Mouse (Mus musculus) retina, embryonic 14.5 days (tissue): Measurements from ENCODE around the gene Naaladl1.
A peak's percentile ranks its signal among the peaks of the same experiment; 100 is the strongest.
"Not testable (repeated sequence)": the region's sequence is repeated elsewhere in the genome, so short reads cannot be mapped to it uniquely, and the experiment has no call there.

ENCODE experiments used
- DNase-seq: peaks from one replicate; pipeline ENCODE4 v3.0.0-alpha.2; 2015; ENCODE audit warnings: low spot score

Naaladl1 gene

DNA sequence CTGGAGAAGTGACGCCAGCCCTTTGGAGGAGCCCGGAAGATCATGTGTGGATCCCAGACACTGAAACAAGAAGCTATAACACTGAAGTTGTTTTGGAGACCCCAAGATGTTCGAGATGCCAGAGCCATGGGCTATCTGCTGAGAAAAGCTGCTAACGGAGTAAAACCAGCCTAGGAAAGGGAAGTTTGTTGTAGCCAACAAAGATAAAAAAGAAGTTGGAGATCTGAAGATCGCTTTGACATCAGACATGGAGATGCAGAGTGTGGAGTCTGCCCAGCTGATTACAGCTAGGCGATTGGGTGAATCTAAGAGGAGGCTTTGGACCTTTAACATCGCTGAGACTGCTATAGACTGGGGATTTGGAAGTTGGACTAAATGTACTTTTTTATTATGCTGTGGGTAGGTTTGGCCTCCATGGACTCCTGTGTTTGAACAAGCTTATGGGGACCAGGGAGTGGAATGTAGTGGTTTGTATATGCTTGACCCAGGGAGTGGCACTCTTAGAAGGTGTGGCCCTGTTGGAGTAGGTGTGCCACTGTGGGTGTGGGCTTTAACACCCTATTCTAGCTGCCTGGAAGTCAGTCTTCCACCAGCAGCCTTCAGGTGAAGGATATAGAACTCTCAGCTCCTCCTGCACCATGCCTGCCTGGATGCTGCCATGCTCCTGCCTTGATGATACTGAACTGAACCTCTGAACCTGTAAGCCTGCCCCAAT is 25.0 kb downstream of the Naaladl1 start:
- not testable (repeated sequence) for DNase-seq

DNA sequence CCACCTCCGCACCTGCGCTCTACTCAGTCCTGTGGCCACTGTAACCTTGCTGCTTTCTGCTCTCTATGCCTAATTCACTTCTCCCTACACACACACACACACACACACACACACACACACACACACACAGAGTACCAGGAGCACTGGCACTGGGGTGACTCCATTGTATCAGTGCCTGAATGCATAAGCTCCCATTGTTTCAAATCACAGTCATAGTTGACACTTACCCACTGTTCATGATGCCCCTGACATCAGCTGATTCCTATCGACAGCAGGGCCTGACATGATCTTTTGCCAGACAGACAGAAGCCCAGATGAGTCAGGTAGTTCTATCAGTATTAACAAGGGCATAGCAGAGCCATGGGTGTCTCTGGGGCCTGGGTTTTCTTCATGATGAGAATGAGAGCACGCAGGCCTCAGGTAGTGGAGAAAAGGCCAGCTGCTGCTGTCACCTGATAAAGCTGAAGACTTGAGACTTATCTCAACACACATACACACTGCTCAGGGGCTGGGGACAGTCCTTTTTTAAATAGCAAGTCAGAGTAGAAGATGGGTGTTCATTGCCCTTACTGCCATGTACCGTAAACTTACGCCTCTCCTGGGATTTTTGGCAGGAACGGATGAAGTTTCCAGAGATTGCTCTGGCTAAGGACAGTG is 26.7 kb downstream of the Naaladl1 start:
- DNase-seq: no peak

DNA sequence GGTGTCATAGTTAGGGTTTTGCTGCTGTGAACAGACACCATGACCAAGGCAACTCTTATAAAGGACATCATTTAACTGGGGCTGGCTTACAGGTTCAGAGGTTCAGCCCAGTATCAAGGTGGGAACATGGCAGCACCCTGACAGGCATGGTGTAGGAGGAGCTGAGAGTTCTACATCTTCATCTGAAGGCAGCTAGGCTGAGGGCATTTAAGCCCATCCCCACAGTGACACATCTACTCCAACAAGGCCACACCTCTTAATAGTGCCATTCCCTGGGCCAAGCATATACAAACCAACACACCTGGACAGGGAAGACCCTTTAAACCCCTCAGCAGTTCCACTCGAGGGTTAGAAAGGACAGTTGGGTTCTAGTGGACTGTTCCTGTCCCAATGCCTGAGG is 27.6 kb downstream of the Naaladl1 start:
- not testable (repeated sequence) for DNase-seq

DNA sequence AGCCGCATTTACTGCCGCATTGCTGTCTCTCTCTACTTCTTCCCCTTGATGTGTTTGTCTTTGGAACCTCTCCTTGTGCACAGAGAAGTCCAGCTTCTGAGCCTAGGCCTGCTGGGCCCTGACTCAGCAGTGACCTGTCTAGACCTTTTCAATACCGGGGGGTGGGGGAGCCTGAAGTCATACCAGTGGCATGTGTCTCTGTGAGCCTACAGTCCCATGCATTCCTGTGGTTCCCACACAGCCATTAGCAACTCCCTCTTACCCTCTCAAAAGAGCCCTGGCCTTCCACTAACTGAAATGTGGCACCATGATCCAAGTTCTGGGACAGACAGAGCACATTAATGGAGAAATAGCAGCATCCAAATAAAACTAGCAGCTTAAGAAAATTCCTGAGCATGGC is 30.8 kb downstream of the Naaladl1 start:
- DNase-seq: no peak

DNA sequence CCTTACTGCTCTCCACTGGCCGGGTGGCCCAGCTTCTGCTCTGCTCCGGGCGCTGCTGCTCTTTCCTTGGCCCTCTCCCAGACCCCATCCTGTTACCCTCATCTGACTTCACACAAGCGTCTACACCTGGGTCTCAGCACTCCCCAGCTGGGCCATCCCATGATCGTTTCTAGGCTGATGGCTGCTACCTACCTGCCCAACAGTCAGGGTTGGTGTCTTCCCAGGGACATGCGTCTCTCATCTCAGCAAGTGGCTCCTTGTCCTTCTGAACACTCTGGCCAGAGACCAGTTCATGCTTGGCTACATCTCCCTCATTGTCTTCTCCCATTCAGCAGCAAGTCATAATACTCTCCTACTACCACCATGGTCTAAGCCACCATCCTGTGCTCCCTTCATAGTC is 34.1 kb downstream of the Naaladl1 start:
- no peak for DNase-seq

DNA sequence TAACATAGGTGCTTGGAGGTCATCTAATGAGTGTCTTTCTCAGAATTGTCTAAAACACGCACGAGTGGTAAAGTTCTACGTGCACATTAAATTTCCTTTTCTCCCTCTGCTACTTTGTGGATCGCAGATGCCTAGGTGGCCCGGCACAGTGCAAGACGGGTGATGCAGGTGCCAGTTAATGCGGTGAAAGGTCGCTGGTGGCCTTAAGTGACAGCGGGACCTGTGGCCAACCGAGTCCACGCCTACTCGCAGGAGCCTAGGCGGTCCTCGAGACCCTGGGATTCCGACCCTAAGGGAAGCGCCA is 34.7 kb downstream of the Naaladl1 start:
- DNase-seq: no peak

DNA sequence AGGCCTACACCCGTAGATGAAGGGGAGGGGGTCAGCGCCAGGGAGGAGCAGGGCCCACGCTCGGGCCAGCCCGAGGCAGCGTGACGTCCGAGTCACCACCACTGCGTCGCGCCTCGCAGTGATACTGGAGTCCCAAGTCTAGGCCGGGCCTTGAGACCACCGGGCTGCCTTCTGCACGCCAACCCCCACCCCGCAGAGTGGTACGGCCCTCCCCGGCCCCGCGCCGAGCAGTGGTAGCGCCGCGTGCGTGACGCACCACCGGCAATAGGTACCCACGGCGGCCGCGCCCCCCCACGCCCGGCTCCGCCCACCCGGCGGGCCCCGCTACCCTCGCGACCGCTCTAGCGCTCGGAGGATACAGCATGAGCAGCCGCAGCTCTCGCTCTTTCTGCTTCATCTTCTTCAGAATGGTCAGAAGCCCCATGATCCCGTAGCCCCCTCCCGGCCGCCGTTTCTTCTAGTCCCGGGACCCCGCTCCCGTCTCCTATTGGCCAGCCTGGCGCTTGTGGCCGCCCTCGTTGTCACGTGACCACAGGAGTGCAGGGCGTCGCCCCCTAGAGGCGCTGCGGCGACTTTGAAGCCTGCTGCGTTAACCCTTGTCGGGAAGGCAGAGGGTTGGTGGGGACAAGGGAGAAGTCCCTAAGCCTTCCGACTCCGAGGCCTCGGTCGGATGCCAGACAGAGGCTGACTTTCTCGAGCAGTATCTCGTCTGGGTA is 35.3 kb downstream of the Naaladl1 start, which contains the start of gene Batf2:
TSS of gene Batf2 (plus strand) at position 306 of the 716 bp plus-strand sequence.
- DNase-seq: peak; percentile 97

DNA sequence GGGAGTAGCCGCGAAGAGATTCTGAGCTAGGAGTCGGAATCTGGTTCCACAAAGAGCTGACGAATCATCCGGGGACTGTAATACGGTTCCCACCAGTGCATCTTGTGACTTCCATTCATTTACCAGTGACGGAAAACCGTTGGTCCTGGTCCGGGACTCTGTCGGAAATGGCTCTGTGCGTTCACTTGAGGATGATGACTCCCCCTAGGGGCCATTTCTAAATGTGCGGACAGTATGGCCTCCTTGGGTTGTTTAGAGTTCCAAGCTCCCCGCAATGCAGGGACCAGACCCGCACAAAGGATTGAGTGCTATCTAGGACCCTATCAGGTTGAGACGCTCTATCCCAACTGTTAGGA is 35.8 kb downstream of the Naaladl1 start, which contains the start of gene Arl2:
TSS of gene Arl2 (minus strand) at position 155 of the 356 bp plus-strand sequence.
- DNase-seq: peak; percentile 93

DNA sequence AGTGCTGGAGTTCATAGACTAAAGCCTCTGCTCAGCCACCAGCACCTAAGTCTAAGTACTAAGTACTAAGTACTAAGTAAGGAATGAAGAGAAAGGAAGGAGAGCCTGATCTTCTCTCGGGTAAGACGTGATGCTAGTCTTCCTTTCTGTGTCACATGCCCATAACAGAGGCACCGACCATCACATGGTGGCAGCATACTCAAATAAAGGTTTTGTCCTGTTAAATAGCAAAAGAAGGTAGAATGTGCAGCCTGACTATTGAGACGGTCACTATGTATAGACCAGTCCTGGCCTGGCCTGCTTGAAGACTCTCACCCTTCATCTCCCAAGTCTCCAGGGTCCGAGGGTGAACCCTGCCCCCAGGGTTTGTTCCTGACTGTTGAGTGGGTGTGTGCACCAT is 39.3 kb downstream of the Naaladl1 start:
- no peak for DNase-seq

DNA sequence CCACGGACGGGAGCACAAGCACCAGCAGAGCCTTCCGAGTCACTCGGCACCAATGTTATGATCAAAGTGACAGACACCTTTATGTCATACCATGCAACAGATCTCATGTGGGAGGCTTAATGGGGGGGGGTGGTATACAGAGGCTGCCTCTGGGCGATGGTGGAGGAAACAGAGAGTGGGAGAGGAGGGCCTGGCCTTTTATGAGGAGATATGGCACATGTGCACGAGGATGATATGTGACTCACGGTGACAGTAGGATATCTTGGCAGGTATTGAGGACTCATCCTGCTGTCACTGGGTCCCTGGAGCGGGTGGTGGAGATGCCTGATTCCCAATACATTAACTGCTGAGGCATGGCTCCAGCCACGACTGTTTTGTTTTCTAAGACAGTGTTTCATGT is 49.6 kb downstream of the Naaladl1 start:
- DNase-seq: no peak

DNA sequence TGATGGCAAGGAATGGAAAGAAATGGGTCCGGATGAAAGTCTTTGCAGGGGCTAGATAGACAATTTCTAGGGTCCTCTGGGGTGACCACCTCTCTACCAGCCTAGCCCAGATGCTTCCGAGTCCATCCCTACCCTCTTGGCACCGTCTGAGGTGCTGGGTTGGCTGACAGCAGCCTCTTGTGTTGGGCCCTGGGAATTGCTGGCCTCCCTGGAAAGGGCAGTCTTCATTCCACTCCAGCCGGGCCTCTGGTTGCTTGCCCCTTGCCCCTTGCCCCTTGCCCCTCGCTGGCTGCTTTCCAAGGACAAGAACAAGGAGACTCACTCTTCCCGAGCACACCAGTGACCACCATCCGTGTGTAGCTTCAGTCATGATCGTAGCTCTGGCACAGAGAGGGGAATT is 50.8 kb downstream of the Naaladl1 start:
- DNase-seq: no peak

DNA sequence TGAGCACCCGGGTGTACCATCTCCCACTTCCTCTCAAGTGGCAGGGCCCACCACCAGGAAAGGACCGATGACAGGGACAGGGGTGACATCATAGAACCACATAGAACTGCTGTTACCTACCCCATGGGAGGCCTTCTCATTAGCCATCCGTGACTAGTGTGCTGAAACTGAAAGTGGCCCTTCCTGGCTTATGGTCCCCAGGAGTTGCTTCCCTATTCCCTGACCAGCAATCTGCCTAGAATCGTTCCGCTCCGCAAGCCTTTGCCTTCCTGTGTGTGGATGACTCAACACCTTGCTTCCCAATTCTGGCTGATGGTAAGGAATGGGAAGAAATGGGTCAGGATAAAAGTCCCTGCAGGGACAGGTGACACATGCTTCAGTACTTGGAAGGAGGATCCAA is 51.6 kb downstream of the Naaladl1 start:
- DNase-seq: no peak

DNA sequence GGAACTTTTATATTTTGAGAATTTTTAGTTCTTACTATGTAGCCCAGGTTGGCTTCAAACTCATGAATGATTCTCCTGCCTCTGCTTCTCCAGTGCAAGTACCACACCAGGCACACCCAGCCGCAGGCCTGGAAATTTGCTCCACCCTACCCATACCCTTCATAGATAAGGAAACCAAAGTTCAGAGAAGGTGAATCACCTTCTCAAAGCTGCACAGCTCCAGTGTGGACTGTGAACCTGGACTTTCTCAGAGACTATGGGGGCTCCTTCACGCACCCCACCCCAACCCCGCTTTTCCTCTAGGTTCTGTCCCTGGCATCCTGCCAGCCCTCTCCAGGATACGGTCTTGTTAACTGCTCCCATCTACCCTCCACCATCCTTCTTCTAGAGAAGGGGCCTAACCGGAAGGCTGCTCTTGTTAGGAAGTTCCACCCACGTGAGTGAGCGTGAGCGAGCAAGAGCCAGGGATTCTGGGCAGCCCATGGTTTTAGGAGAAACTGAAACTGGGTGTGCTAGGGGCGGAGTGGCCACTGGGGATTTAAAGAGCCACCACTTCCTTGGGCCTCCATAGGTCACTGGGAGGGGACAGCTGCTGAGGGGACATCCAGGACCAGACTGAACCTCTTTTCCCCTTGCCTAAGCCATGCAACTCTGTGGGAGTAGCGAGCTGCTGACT is 58.4 kb downstream of the Naaladl1 start:
- DNase-seq: no peak
